Mouse (Mus musculus) layer of hippocampus, postnatal 36 days (tissue): ENCODE data around the gene Apol8. TPM values are rescaled to one million over a fixed set of nuclear protein-coding genes. Genes with fewer than 3 reads are reported as not detected.

Experiments used
- DNase-seq, 2 experiments: peaks; one replicate each; pipeline ENCODE4 v3.0.0; 2022
- total RNA-seq, 2 experiments: library from RNA; stranded (reverse); gene quantifications; 2 replicates each; pipeline ENCODE4 v1.2.3; 2021

The Apol8 gene
- total RNA-seq, 2 experiments from 2014 or later: 4.0 to 6.7 TPM

GRCm38 (mm10) chr15:77785807-77786206, 29.0 kb upstream of the Apol8 start:
- DNase-seq: no peak

GRCm38 (mm10) chr15:77784039-77784824, 27.4 kb upstream of the Apol8 start:
- peak; percentile 68 to 73 for DNase-seq

GRCm38 (mm10) chr15:77782449-77783014, 25.7 kb upstream of the Apol8 start:
- no peak for DNase-seq

- DNase-seq: peak; percentile 68 to 72
Observed at GRCm38 (mm10) chr15:77775186-77775963, 18.6 kb upstream of the Apol8 start.

- DNase-seq: no peak
Observed at GRCm38 (mm10) chr15:77774303-77774702, 17.5 kb upstream of the Apol8 start.

GRCm38 (mm10) chr15:77773099-77773915, 16.5 kb upstream of the Apol8 start:
- no peak for DNase-seq

GRCm38 (mm10) chr15:77770942-77771341, 14.1 kb upstream of the Apol8 start:
- DNase-seq: peak in 1 of 2 experiments; percentile 62

- no peak for DNase-seq
Observed at GRCm38 (mm10) chr15:77770341-77770740, 13.5 kb upstream of the Apol8 start.

GRCm38 (mm10) chr15:77766981-77767380, 10.2 kb upstream of the Apol8 start:
- DNase-seq: no peak

- DNase-seq: no peak
Observed at GRCm38 (mm10) chr15:77765484-77766093, 8.8 kb upstream of the Apol8 start.

GRCm38 (mm10) chr15:77764391-77765006, 7.7 kb upstream of the Apol8 start:
- DNase-seq: no peak

- no peak for DNase-seq
Observed at GRCm38 (mm10) chr15:77763702-77764101, 6.9 kb upstream of the Apol8 start.

GRCm38 (mm10) chr15:77763050-77763449, 6.2 kb upstream of the Apol8 start:
- DNase-seq: no peak

- DNase-seq: no peak
Observed at GRCm38 (mm10) chr15:77761561-77762380, 5.0 kb upstream of the Apol8 start.

- no peak for DNase-seq
Observed at GRCm38 (mm10) chr15:77761083-77761482, 4.3 kb upstream of the Apol8 start.

- no peak for DNase-seq
Observed at GRCm38 (mm10) chr15:77760037-77760436, 3.2 kb upstream of the Apol8 start.

- DNase-seq: no peak
Observed at GRCm38 (mm10) chr15:77757586-77758226, 903 bp upstream of the Apol8 start.

GRCm38 (mm10) chr15:77756081-77756480, 722 bp downstream of the Apol8 start:
- no peak for DNase-seq

GRCm38 (mm10) chr15:77755132-77755531, 1.7 kb downstream of the Apol8 start:
- no peak for DNase-seq

- no peak for DNase-seq
Observed at GRCm38 (mm10) chr15:77752443-77752842, 4.4 kb downstream of the Apol8 start.
